Mouse (Mus musculus) hindbrain, postnatal 0 days (tissue): ENCODE results near the gene Pxylp1. TPM values are rescaled to one million over a fixed set of nuclear protein-coding genes. Genes with fewer than 3 reads are reported as not detected.

Experiments
- ATAC-seq: fragments of 200-750 bp; cut with Nextera tagmentation; 2 replicates; pipeline ENCODE4 v1.8.0; 2017; ENCODE audit warnings: mild to moderate bottlenecking, moderate TSS enrichment, moderate library complexity
- DNase-seq: peaks from one replicate; pipeline ENCODE4 v3.0.0-alpha.2; 2015; ENCODE audit warnings: low spot score
- H3K27ac ChIP-seq: fragments of 300-500 bp; sonication (generic); 2 replicates; pipeline ENCODE4 v1.5.1; 2014; ENCODE audit warnings: mild to moderate bottlenecking
- H3K27me3 ChIP-seq: fragments of 300-500 bp; sonication (generic); 2 replicates; pipeline ENCODE4 v1.6.1; 2014; ENCODE audit warnings: low read length, mixed read lengths; ENCODE audit not compliant: insufficient read depth
- H3K36me3 ChIP-seq: fragments of 300-500 bp; sonication (generic); 2 replicates; pipeline ENCODE4 v1.6.1; 2014; ENCODE audit warnings: low read length, mixed read lengths; ENCODE audit not compliant: insufficient read depth
- H3K4me1 ChIP-seq: fragments of 300-500 bp; sonication (generic); 2 replicates; pipeline ENCODE4 v1.6.1; 2014; ENCODE audit warnings: antibody characterized with exemption, low read length, mixed read lengths; ENCODE audit not compliant: insufficient read depth
- H3K4me2 ChIP-seq: fragments of 300-500 bp; sonication (generic); 2 replicates; pipeline ENCODE4 v1.6.1; 2014; ENCODE audit warnings: low read depth, mild to moderate bottlenecking, low read length, moderate library complexity, mixed read lengths
- H3K4me3 ChIP-seq: fragments of 300-500 bp; sonication (generic); 2 replicates; pipeline ENCODE4 v1.5.1; 2014; ENCODE audit warnings: low read length
- H3K9ac ChIP-seq: fragments of 300-500 bp; sonication (generic); replicated peaks from 2 replicates; pipeline ENCODE4 v1.6.1; 2014; ENCODE audit warnings: mild to moderate bottlenecking, low read length, moderate library complexity, mixed read lengths
- H3K9me3 ChIP-seq: fragments of 300-500 bp; sonication (generic); 2 replicates; pipeline ENCODE4 v1.6.1; 2016; ENCODE audit warnings: low read length, mixed read lengths
- CTCF ChIP-seq: IDR thresholded peaks from 2 replicates; pipeline ENCODE4 v1.5.1; 2016; ENCODE audit warnings: antibody characterized with exemption, control low read depth, low read depth
- WGBS: fragments of 180-500 bp; shearing (Covaris S2); extraction: QIAGEN DNeasy Blood & Tissue Kit; methylation state at CpG from one replicate; pipeline ENCODE4 v1.1.7; 2014; 5-methylcytosine and 5-hydroxymethylcytosine counted together
- polyA plus RNA-seq: library from polyadenylated mRNA; unstranded; fragments of >200 nt; fragmentation: Nextera tagmentation; extraction: Ambion mirVana; gene quantifications from 2 replicates; pipeline ENCODE4 v1.2.1, GENCODE M21; 2015
- total RNA-seq: library from RNA; depleted of rRNA; stranded (reverse); fragments of >200 nt; gene quantifications from 2 replicates; pipeline ENCODE4 v1.2.3, GENCODE M21; 2014

Gene Pxylp1
- total and polyA plus RNA-seq, 2 experiments from 2014 or later: 23.4 to 28.9 TPM

DNA sequence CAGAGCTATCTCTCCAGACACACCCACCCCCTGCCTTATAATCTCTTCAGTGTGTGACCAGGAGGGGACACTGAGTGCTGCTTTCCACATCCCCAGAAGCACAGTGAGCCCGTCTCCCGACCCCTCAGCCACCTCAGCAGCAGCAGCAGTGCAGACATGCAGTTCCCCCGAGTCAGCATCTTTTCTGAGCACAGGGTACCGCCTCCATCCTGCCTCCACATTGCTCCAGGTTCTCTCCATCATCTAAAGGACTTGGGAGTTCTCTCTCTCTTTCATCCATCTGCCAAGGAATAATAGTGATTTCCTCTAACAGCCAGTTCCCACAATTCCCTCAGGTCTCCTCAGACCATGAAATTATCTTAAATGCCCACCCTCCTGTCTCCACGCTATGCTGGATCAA is 43.5 kb downstream of the Pxylp1 start:
- Histone ChIP-seq H3K27me3 (no peaks in the 10 kb centered on the region), H3K4me2 (no peak overlapping the region), H3K36me3 (no peaks in the 10 kb centered on the region), H3K9me3 (no peaks in the 10 kb centered on the region), H3K27ac (no peak overlapping the region), H3K4me3 (no peak overlapping the region), H3K9ac (no peak overlapping the region), H3K4me1 (no peaks in the 10 kb centered on the region)
- ATAC-seq: no peak
- no peak for TF ChIP-seq CTCF
- WGBS: 60% methylated on average over 5 of the region's 5 CpGs
- no peak for DNase-seq

DNA sequence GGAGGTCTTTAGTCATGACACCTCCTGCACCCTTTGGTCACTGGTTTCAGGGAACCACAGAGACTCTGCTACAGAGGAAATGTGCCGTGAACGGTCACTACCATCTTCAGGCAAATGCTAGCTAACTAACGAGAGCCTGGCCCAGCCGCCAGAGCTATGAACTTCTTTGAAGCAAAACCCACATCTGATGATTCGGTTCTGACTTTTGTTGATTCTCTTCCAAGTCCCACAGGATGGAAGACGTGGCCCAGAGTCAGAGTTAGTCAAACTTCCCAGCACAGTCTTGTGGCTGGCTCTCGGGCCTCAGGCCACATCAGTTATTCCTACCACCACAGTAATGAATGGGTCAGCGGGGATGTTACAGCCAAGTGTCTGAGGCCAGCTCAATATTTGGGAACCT is 46.1 kb downstream of the Pxylp1 start:
- TF ChIP-seq CTCF: no peak

DNA sequence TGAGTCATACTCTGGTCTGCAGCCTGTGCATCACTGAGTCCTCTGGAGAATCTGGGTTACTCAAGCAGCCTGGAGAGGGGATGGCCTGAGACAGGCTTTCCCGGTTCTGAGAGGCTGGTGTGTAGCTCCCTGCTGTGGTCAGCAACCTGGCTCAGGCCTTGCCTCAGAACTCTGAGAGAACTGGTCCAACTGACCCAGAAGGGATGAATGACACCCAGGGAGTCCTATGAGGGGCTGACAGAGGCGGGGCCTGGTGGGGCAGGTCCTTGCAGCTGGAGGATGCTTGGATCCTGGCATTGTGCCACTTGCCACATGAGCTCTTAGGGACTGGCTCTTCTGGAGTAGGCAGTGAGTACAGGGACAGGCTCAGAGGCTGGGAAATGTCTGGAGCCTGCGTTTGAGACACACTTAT is 47.7 kb downstream of the Pxylp1 start:
- TF ChIP-seq CTCF: no peak
- Histone ChIP-seq H3K27me3 (no peaks in the 10 kb centered on the region), H3K4me3 (no peak overlapping the region), H3K9me3 (no peaks in the 10 kb centered on the region), H3K9ac (no peak overlapping the region), H3K4me1 (no peaks in the 10 kb centered on the region), H3K4me2 (no peak overlapping the region), H3K36me3 (no peaks in the 10 kb centered on the region), H3K27ac (no peak overlapping the region)
- DNase-seq (peak; percentile 70), ATAC-seq (peak; percentile 70)
- 41% methylated on average over 3 of the region's 3 CpGs for whole genome bisulfite sequencing

More for the DNA sequence above, 46.1 kb downstream of the Pxylp1 start:
- 93% methylated on average over 8 of the region's 8 CpGs for WGBS
- Histone ChIP-seq H3K27me3 (no peaks in the 10 kb centered on the region), H3K4me2 (no peak overlapping the region), H3K9me3 (no peaks in the 10 kb centered on the region), H3K9ac (no peak overlapping the region), H3K4me3 (no peak overlapping the region), H3K4me1 (no peaks in the 10 kb centered on the region), H3K27ac (no peak overlapping the region), H3K36me3 (no peaks in the 10 kb centered on the region)
- DNase-seq (no peak), ATAC-seq (no peak)

DNA sequence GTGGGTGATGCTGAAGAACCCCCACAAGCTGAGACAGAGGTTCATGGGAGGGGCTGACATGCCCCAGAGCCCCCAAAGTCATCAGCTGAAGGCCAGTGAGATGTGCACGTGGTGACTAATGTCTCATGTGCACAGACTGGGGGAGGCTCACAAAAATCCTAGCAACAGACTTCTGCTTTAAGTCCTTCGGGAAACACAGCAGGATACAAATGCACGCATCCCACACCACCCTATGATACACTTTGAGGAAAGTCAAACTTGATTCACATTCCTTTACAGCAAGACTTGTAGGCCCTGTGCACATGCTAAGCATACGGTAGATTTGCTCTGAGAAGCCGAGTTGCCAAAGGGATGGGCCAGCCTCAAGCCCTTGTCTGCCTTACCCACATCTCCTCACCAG is 53.1 kb downstream of the Pxylp1 start:
- H3K27me3 ChIP-seq: no peaks in the 10 kb centered on the region
- no peaks in the 10 kb centered on the region for H3K4me1 ChIP-seq
- 72% methylated on average over 5 of the region's 5 CpGs for WGBS
- no peak for TF ChIP-seq CTCF
- no peak overlapping the region for H3K4me2 ChIP-seq
- no peak overlapping the region for H3K9ac ChIP-seq
- no peaks in the 10 kb centered on the region for H3K36me3 ChIP-seq
- ATAC-seq (no peak), DNase-seq (no peak)
- no peaks in the 10 kb centered on the region for H3K9me3 ChIP-seq
- H3K4me3 ChIP-seq: no peak overlapping the region
- H3K27ac ChIP-seq: no peak overlapping the region

DNA sequence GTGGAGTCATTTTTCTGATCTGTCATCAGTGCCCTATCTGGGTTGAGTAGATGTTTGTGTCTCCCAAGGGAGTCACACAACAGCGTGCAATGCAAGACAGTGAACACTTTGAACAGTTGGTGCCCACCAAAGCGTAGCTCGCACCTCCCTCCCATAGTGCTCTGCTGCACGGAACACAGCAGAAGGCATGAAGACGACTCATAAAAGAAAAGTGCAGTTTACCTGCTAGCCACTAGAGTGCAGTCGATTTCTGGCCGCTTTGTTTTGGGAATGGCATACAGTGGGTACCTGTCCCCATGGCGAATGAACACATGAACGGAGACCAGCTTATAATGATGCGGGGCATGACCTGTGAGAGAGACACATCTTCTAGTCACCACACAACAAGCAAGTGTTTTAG is 53.6 kb downstream of the Pxylp1 start:
- no peak overlapping the region for H3K4me2 ChIP-seq
- ATAC-seq (peak; percentile 73), DNase-seq (peak; percentile 80)
- no peak overlapping the region for H3K4me3 ChIP-seq
- H3K9ac ChIP-seq: no peak overlapping the region
- H3K36me3 ChIP-seq: no peaks in the 10 kb centered on the region
- no peaks in the 10 kb centered on the region for H3K4me1 ChIP-seq
- WGBS: 26% methylated on average over 10 of the region's 10 CpGs
- H3K27me3 ChIP-seq: no peaks in the 10 kb centered on the region
- H3K27ac ChIP-seq: peak overlapping the region; percentile 55; the same call in 1 of the 2 replicates
- peak; percentile 81 for TF ChIP-seq CTCF
- H3K9me3 ChIP-seq: no peaks in the 10 kb centered on the region

DNA sequence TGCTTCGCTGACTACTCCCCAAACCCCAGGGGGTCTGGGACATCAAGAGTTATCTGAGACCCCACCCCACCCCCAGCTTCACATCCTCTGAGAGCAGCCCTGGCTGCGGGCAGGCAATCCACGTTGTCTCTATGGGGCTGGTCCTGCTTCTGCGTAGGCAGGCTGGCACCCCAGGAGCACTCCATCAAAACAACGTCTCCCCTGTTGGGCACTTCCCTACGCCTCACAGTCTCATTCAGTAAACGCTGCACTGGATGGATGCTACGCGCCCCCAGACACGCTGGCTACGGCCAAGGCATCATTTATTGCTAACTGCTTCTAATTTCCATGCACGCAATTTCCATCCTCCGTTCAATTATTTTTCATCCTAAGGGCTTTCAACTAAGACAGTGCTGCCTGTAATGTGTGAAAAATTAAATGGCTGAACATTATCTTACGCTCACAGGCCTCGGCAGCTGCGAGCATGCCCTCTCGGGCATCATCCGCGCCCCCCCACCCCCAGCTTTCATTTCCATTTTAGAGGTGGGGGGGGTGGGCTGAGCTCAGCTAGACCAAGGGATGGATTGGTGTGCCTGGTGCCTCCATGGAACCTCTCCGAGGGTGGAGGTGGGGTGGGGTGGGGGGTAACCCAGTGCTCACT is 54.6 kb downstream of the Pxylp1 start:
- no peaks in the 10 kb centered on the region for H3K4me1 ChIP-seq
- peak overlapping the region; percentile 28; the same call in 1 of the 2 replicates for H3K4me2 ChIP-seq
- no peaks in the 10 kb centered on the region for H3K36me3 ChIP-seq
- peak overlapping the region; percentile 55 for H3K27ac ChIP-seq
- 12% methylated on average over 20 of the region's 20 CpGs for WGBS
- H3K9me3 ChIP-seq: no peaks in the 10 kb centered on the region
- no peaks in the 10 kb centered on the region for H3K27me3 ChIP-seq
- no peak for TF ChIP-seq CTCF
- H3K4me3 ChIP-seq: no peak overlapping the region
- peak; percentile 45 for ATAC-seq
- no peak overlapping the region; the same call in 1 of the 2 replicates for H3K9ac ChIP-seq
- peak; percentile 68 for DNase-seq

DNA sequence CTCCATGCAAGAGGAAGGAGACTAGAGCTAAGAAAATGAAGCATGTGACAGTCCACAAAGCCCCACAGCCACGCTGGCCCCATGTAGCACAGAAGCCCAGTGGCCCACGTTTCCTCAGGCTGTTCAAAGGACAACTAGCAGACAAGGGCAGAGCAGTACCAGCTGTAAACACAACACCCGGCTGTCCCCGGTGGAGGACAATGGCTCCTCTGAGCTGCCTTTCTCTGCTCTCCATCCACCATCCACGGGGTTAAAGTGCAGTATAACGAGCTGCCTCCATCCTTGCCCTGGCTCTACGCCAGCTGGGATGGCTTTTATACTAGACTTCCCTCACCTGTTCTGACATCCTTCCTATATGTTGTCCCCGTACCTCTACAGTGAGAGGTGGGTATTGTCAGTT is 55.5 kb downstream of the Pxylp1 start:
- Histone ChIP-seq H3K27ac (no peak overlapping the region), H3K9me3 (no peaks in the 10 kb centered on the region), H3K36me3 (no peaks in the 10 kb centered on the region), H3K4me1 (no peaks in the 10 kb centered on the region), H3K4me2 (no peak overlapping the region), H3K27me3 (no peaks in the 10 kb centered on the region), H3K9ac (no peak overlapping the region), H3K4me3 (no peak overlapping the region)
- no peak for DNase-seq
- no peak for ATAC-seq
- TF ChIP-seq CTCF: no peak
- 31% methylated on average over 8 of the region's 8 CpGs for WGBS
